Mouse (Mus musculus) layer of hippocampus, postnatal 25 days (tissue): ENCODE measurements around the gene Efcab7. TPM values are rescaled to one million over a fixed set of nuclear protein-coding genes. Genes with fewer than 3 reads are reported as not detected.

Source experiments
- DNase-seq, 2 experiments: peaks; one replicate each; pipeline ENCODE4 v3.0.0; 2022; ENCODE audit warnings: mixed read lengths in 2 of 2, low spot score in 1 of 2; ENCODE audit errors: extremely low spot score in 1 of 2
- total RNA-seq, 2 experiments: library from RNA; stranded (reverse); gene quantifications; 2 replicates each; pipeline ENCODE4 v1.2.3; 2021

The Efcab7 gene
- 1 to 10 TPM; 9.1 to 9.5 TPM for total RNA-seq

DNA sequence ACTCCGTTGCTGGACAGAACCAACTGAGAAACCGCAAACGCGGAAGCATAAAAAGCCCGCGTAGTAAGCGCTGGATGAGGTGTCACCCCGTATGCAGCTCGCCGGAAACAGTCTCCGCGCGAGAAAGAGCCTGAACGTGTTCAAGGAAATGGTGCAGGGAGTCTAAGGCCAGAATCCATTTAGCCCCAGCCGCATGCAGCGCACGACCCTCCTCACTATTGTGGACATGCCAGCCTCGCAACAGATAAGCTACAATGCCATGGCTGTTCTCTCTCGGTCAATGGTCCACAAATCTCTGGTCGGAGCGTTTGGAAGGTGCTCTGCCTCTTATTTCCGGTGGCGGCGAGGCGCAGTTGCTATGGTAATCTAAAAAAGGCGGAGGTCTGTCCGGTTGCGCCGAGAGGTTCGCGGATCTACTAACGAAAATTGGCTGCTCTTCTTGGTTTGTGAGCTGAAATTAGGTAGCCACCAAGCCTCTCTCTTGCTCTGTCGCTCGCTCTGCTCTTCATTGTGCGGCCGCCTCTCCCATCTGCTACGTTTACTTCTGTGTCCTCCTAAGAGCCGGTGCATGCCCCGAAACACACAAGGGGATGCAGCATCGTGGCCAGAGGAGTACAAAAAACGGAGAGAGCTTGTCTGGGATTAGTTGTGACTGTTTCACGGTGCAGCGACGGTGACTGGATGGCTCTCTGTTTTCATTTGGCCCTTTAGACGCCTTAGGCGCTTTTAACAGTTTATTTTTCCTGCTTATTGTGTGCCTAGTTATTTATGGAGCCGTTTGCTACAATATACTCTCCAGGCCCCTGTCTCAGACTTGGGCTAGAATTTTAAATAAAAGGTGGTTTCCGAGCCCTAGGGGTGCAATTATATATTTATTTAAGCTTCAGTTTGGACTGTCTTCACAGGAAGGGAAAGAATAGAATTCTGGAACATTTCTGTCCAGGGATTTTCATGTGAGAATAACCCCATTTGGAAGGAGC is at the start of gene Efcab7:
Gene Efcab7, plus strand, starts transcription at position 105 of the 980 bp plus-strand sequence.
- DNase-seq: peak; percentile 77 to 85

DNA sequence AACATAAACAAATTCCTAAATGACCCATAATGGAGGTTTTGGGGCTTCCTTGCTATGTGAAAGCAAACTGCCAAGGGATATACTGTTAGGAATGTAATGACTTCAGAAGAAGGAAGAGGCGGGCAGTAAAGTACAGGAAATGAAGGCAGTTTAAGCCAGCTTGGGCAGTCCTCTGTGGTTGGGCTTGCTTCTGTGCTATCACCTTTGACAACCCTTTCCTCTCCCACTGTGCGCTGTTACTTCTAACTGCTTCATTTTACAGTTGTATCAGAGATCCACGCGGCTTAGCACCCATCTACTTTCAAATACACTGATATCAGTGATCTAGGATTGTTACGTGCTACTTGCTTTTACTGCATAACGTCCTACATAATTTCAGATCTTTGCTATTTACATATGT is 36.6 kb upstream of the Efcab7 start:
- no peak for DNase-seq

DNA sequence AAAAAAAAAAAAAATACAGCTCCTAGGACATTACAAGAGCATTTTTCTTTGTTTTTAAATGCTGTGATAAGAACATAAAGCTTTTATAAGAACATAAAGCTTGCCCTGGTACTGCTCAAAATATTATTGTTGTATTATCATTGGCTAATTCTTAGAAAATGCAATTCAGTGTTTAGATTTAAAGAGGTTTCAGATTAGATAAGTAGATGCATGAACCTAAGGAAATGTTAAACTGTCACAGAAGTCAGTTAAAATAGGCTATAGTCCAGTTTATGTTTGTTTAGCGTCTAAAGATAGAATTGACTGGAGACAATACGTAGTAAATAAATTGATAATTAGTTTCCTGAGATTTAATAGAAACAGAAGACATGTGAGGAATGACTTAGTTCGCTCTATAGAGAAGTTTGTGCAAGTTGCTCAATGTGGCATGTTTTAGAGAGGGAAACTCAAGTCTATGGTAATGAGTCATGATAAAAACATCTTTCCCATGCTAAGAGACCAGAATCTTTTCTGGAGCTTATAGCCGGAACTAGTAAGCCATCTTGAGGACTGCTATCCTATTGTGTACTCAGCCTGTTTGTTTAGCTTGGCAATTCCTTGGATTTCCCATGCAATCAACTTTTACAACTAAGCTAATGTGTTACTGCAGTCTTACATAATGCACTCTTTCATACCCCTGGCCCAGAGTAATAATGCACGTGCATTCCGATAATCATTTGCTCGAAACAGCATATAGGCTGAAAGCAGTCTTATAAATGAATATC is 12.1 kb upstream of the Efcab7 start:
- DNase-seq: no peak

DNA sequence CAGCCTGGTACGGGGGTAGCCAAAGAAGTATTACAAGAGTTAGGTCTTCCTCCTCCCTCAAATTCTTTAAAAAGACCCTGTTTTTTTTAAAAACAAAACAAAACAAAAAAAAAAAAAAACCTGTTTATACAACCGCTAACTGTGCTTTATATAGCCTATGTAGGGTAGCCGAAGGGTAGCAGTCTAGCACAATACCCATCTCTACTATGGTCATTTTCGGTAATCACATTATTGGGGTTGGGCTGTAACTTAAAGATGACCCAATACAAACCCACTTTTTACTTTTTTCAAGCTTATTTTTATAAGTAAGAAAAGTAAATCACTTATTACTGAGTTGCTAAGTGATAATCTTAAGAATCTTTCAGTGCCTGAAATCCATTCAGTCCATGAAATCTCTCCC is 661 bp upstream of the Efcab7 start:
- DNase-seq: no peak

DNA sequence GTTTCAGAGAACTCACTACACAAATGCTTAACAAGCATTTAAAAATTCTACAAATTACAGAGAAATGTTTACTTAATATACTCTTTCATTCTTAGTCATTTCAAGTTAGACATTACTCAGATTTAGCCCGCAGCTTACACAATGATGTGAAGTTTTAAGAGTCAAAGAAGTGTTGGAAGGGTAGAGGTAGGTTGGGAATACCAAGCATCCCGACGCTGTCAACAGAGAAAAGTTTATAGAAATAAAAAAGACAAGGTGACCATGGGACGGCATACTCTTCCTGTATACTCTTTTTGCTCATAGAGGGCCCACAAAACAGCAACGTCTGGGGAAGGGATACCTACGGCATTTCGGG is 282 bp upstream of the Efcab7 start:
- DNase-seq: no peak

DNA sequence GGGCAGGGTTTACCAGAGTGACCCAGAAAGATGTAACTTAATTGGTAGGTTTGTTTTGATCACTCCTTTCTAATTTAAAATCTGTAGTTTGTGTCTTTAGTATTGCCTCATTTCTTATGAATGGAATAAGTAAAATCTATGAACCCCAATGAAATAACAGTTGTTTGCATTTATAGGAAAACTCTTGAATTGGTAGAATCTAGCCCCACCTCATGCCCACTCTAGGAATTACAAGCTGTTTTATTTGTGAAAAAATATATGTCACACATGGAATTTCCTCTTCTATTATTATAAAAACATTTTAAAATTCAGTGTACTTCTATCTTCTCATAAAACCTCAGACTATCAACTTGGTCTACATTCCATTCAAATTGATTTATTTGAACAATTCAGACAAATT is 52.9 kb downstream of the Efcab7 start:
- peak in 1 of 2 experiments; percentile 61 for DNase-seq

DNA sequence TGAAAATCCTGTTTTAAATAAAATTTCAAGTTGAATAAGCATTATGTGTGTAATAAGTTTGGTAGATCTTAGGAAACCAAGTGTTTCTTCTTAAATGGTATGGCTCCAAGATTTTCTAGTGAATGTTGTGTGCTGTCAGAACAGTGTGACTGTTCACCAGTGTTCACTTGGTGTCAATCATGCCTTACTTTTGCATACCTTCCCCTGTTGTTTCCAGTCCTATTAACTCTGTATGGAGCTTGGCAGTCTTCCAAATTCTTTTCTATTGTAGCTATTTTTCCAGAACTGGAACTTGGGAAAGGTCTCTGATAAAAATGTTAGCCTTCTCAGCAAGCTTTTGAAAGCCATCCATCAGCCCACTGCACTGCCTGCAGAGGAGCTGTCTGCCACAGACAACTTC is 53.4 kb downstream of the Efcab7 start:
- DNase-seq: no peak

DNA sequence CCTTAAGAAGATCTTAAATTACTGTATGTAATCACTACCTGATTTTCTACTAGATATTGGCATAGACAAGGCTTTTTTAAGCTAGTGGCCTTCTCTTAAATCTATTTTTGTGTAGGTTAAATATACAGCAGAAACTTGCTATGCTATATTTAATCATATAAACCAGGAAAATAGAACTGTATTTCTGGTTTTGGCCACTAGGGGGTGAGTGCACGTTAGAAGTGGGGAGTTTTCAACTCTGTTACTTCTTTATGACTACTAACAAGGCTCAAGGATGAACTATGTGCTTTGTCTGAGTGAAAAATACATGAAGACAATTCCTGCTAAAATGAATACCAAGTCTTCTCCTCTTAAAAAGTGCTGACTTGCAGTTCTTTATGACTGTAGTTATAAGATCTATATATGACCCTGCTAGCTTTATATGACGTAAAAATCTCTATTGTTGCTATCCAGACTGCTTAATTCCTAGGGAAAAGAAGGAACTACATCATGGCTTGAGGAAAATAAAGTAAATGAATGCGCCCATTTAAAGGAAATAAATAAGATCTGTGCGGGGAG is 85.0 kb downstream of the Efcab7 start:
- DNase-seq: no peak

DNA sequence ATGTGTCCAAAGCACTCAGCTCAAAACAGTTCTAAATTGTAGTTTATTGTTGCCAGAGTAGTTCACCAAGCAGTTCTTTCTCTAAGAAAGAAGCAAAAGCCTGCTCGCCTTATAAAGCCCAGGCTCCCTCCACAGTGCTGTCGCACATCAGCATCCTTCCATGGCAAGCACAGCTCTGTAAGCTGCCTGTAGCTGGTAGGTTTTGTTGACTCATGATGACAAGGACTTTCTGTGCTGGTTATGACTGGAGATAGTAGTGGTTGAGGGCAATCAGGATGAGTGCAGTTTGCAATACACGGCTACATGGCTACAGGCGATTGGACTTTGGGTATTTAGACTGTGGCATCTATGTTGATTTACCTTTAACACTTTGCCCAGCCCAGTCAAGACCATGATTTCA is 97.4 kb downstream of the Efcab7 start:
- DNase-seq: no peak

DNA sequence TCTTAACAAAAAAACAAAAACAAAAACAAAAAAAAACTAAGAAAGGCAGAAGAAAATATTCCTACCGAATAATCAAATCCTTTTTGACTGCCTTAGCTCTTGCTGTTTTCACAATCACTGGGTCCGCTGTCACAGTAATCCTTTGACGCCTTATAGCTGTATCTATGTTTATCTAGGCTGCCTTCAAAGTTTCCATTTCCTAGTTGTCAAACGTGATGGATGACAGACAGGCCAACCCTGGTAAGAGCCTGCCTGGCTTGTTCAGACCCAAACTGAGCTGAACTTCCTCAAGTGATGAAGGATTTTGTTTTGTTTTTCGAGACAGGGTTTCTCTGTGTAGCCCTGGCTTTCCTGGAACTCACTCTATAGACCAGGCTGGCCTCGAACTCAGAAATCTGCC is 99.5 kb downstream of the Efcab7 start:
- DNase-seq: no peak

DNA sequence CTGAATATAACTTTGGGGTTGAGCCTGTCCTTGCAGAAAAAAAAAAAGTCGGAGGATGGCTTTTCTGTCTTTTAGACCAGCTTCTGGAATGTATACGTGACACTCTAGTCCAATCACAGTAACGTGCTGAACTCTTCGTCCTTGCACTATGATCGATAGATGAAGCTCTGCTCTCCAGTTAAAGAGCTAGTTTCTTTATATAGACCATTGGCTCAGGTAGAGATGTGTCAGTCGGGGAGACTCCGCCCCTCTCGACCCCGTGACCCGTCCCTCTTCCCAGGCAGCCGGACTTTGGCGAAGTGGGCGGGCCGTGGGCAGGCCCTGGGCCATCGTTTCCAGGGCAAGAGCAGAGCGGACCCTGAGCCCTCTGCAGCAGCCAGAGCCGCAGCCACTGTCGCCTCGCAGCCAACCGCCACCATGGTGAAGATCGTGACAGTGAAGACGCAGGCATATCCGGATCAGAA is 100.2 kb downstream of the Efcab7 start, which contains the start of gene Pgm1:
Gene Pgm1, plus strand, starts transcription at position 266 of the 464 bp plus-strand sequence.
- DNase-seq: no peak

DNA sequence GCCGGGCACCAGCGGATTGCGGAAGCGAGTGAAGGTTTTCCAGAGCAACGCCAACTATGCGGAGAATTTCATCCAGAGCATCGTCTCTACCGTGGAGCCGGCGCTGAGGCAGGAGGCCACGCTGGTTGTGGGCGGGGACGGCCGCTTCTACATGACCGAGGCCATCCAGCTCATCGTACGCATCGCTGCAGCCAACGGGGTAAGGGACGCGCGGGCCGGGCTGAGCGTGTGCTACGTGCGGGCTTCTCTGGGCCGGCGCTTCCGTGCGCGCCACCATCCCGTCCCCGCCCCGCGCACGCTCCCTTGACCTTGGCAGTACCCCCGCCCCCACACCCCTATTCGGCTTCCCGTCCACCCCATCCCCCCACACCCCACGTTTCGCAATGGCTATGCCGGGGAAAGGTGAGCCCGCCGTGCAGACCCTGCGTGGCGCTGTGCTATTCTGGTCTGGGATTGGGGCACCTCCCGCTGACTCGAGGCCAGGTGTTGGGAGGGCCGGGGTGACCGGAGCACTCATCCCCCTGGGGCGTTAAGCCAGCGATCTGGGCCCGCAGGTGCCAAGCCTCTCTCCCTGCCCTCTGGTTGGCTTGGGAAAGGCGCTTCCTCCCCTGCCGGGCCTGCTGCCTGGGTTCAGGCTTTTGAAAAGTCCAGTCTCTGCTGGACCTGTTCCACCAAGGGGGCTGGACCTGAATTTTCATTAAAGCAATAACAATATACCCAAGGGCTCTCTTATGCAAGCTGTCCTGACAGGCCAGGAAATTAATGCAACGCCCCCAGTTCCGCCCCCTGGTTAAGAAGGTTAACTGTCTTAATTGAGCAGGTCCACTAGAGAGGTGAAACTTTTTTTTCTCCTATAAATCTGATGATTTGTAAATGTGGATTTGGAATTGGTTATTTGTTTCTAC is 100.9 kb downstream of the Efcab7 start, which contains the start of gene Itgb3bp:
Gene Itgb3bp, minus strand, starts transcription at position 201 of the 905 bp plus-strand sequence.
- DNase-seq: peak; percentile 58 to 70

DNA sequence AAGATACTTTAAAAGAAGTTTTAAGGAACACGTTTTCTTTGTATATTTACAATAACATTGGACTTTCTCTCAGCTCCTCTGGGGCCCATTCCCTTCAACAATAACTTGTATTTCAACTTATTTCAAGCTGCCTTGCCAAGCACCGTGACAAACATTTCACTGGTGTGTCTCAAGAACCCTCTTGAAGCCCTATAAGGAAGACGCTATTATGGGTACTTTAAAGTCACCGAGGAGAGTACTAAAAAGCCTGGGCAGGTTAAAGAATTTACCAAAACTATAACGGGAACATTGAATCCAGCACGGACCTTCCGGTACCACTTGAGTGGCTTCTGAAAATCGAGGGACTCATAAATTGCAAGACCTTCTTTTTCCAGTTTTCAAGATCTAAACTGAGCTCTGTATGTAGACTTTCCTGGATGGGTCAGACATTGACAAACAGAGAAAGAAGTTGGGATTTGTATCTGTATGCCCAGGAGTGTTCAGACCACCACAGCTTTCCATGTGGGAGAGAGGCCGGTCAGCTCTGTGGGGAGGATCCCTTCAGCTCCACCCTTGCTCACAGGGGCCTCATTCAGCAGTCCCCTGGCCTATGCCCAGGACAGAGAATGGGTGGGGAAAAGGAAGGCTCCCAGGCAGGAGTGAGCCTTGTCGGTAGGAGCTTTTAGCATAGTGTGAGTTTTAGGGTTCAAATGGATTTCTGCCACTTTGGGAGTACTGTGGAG is 101.7 kb downstream of the Efcab7 start:
- DNase-seq: no peak

DNA sequence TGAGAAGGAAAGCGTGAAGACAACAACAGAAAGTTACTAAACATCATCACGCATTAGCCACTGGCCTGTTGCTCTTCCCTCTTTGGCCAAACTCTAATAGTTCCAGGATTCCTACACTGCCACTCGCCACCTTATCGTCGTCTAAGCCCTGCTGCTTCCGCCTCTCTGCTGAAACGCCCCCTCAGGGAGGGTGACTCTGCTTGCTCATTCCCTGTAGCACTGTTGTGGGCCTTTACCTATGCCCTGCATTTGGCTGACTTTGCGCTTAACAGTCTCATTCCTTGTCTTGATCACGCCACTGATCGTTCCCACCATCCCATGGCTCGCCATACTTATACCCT is 102.2 kb downstream of the Efcab7 start:
- no peak for DNase-seq

DNA sequence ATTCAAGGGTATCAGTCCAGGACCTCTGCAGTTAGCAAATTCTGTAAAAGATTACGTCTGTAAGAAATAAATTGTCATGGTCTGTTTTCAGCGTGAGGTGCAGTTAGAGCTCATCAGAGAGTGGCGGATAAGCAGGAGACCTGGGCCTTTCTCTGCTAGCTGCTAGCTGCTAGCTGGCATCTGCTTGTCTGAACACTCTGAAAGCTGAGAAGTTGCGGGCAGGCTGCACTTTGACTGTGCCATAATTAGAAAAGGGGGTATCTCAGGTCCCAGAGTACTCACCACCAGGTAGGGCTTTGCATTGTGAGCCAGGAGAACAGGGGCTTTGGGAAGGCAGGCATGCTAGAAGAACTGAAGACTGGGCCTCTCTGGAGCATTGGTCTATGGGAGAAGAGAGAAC is 102.8 kb downstream of the Efcab7 start:
- no peak for DNase-seq

DNA sequence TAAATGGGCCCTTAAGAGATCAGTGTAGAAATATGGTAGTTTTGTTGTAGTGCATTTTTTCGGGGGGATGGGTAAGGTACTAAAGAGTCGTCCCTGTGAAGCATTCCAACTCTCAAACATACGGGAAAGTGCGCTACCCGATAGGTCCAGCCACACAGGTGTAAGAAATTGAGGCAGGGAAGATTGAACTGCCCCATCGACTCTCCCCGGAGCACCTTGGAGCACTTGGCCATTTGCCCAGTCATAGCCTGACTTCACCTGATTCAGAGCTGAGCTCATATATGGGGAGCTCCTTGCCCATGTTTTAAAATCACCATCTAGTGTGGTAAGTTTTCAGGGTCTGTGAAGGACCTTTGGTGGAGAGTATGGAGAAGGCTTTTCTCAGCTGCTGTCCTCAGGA is 105.9 kb downstream of the Efcab7 start:
- no peak for DNase-seq

DNA sequence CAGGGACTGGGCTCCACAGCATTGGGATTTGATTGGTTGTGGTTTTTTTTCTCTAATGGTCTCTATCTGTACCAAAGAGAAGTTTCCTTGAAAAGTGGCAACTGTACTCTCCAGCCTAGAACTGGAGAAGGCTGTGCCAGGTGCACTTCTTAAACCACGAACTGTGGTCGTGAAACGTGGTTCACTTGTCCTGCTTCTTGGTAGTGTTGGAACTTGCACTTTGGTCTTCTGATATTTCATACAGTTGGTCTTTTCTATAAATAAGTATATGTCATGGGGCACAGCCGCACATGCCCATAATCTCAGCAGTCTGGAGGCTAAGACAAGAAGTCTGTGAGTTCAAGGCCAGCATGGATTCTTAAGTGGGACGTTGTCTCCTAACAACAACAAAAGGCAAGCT is 107.3 kb downstream of the Efcab7 start:
- DNase-seq: no peak

DNA sequence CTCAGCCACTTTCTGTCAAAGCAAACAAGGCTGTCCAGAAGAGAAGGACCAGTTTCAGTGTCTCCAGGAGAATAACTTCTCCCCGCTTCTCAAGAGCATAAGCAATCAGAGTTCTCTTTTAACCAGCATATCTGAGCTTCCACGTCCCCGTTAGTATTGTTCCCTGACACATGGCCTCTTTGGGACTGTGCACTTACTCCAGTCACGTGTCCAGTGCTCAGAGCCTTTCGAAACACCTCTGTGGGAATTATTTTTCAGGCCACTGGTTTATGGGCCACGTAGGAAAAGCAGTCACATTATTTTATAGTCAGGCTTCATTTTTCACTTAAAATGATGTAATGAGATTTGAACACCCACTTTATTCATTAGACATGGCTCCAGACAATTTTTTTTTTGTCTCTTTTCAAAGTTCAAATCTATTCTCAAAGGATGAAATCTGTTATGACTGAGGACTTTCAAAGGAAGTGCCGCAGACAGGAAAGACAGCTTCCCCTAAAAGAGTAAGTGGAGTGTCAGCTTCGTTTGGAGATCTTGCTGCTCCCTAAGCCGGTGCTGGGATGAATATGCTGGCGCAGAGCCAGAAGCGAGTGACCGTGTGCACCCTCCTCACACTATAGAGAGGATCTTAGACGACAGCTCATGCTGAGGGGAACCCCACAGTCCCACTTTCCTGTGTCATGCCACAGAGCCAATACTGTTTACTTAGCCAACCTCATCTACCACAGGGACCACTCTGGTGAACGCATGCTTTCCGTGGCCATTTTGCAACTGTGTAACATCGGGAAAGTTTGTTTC is 110.9 kb downstream of the Efcab7 start:
- no peak for DNase-seq
